Mouse (Mus musculus) C2C12 (cell line): ENCODE results near the gene Stk38l.

Experiments
- CEBPB ChIP-seq: IDR thresholded peaks from one replicate; pipeline ENCODE4 v1.6.1; 2011; ENCODE audit warnings: low read depth, mild to moderate bottlenecking, control low read depth, moderate library complexity
- CTCF ChIP-seq: IDR thresholded peaks from one replicate; pipeline ENCODE4 v1.5.1; 2011; ENCODE audit not compliant: control insufficient read depth, insufficient read depth, insufficient read length
- MAX ChIP-seq: IDR thresholded peaks from one replicate; pipeline ENCODE4 v1.6.1; 2011; ENCODE audit warnings: mild to moderate bottlenecking, control low read depth
- MYOD1 ChIP-seq: IDR thresholded peaks from one replicate; pipeline ENCODE4 v1.6.1; 2011; ENCODE audit warnings: low read depth; ENCODE audit not compliant: control insufficient read depth, insufficient read length
- MYOG ChIP-seq: IDR thresholded peaks from one replicate; pipeline ENCODE4 v1.6.1; 2011; ENCODE audit not compliant: control insufficient read depth, insufficient read length; ENCODE audit errors: extremely low read depth
- USF1 ChIP-seq: IDR thresholded peaks from one replicate; pipeline ENCODE4 v1.6.1; 2011; ENCODE audit warnings: low read depth, mild to moderate bottlenecking, control low read depth, moderate library complexity

DNA sequence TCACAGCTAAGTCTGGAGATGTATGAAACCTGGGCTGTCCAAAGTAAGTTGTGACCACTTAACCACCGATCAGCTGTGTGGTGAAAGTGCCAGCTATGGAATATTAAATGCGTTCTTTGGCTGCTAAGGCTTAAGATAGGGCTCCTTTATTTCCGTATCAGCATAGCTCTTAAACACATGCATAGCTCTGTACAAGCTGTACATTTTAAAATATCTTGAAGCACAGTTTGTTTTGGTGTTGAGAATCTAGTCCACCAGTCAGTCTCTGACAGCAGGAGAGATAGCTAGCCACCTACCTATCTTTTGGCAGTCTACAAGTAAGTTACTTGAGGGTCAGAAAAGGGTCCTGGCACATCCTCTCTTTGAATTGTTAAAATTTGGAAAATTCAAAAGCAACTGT, 53.3 kb downstream of the Stk38l start:
- TF ChIP-seq CTCF (no peak), USF1 (no peak), MYOG (no peak), CEBPB (no peak), MYOD1 (no peak), MAX (no peak)
